Mouse (Mus musculus): ENCODE measurements around the gene Cdyl. TPM values are rescaled to one million over a fixed set of nuclear protein-coding genes. Genes with fewer than 3 reads are reported as not detected.

Cdyl gene
- polyA plus RNA-seq (2016; fragmentation: Nextera tagmentation; extraction: Ambion mirVana): 16.4 and 18.8 TPM in 2 replicates

GRCm38 (mm10) chr13:35659406-35659985, at the start of gene Cdyl:
TSS of gene Cdyl (plus strand) at chr13:35659833.
- Histone ChIP-seq H3K4me3 (no peak within 1 kb of the TSS), H3K4me1 (no peaks in the 10 kb centered on the region), H3K36me3 (no peaks in the 10 kb centered on the region), H3K9me3 (no peaks in the 10 kb centered on the region), H3K27ac (no peak within 1 kb of the TSS), H3K9ac (no peak within 1 kb of the TSS), H3K4me2 (replicated peaks) (no peak within 1 kb of the TSS), H3K27me3 (no peaks in the 10 kb centered on the region)
- 66% methylated on average over 4 of the region's 4 CpGs for WGBS
- no peak for ATAC-seq (ENCODE audit: insufficient number of reproducible peaks, insufficient read depth, low FRiP score, low TSS enrichment)

GRCm38 (mm10) chr13:35610718-35611117, 48.9 kb upstream of the Cdyl start:
- H3K27me3 ChIP-seq: no peaks in the 10 kb centered on the region
- no peak overlapping the region for H3K9ac ChIP-seq
- H3K27ac ChIP-seq: no peak overlapping the region
- no peaks in the 10 kb centered on the region for H3K4me1 ChIP-seq
- H3K36me3 ChIP-seq: no peaks in the 10 kb centered on the region
- H3K4me2 ChIP-seq (replicated peaks): no peak overlapping the region
- H3K4me3 ChIP-seq: no peak overlapping the region
- no peak for ATAC-seq (ENCODE audit: insufficient number of reproducible peaks, insufficient read depth, low FRiP score, low TSS enrichment)
- no peaks in the 10 kb centered on the region for H3K9me3 ChIP-seq

GRCm38 (mm10) chr13:35612506-35612905, 47.1 kb upstream of the Cdyl start:
- no peak overlapping the region for H3K4me3 ChIP-seq
- no peaks in the 10 kb centered on the region for H3K4me1 ChIP-seq
- no peaks in the 10 kb centered on the region for H3K27me3 ChIP-seq
- no peaks in the 10 kb centered on the region for H3K36me3 ChIP-seq
- H3K9me3 ChIP-seq: no peaks in the 10 kb centered on the region
- no peak overlapping the region for H3K9ac ChIP-seq
- WGBS: 81% methylated on average over 1 of the region's 1 CpGs
- no peak overlapping the region for H3K4me2 ChIP-seq (replicated peaks)
- H3K27ac ChIP-seq: no peak overlapping the region
- no peak for ATAC-seq (ENCODE audit: insufficient number of reproducible peaks, insufficient read depth, low FRiP score, low TSS enrichment)

- ATAC-seq (ENCODE audit: insufficient number of reproducible peaks, insufficient read depth, low FRiP score, low TSS enrichment): no peak
- no peak overlapping the region for H3K27ac ChIP-seq
- WGBS: 76% methylated on average over 4 of the region's 4 CpGs
- no peaks in the 10 kb centered on the region for H3K9me3 ChIP-seq
- H3K27me3 ChIP-seq: no peaks in the 10 kb centered on the region
- H3K36me3 ChIP-seq: no peaks in the 10 kb centered on the region
- H3K9ac ChIP-seq: no peak overlapping the region
- H3K4me2 ChIP-seq (replicated peaks): no peak overlapping the region
- H3K4me1 ChIP-seq: no peaks in the 10 kb centered on the region
- no peak overlapping the region for H3K4me3 ChIP-seq
These were observed 44.7 kb upstream of the Cdyl start for GRCm38 (mm10) chr13:35614832-35615479.

GRCm38 (mm10) chr13:35616524-35617099, 43.0 kb upstream of the Cdyl start:
- Histone ChIP-seq H3K36me3 (no peaks in the 10 kb centered on the region), H3K4me1 (no peaks in the 10 kb centered on the region), H3K27ac (no peak overlapping the region), H3K27me3 (no peaks in the 10 kb centered on the region), H3K4me2 (replicated peaks) (no peak overlapping the region), H3K4me3 (no peak overlapping the region), H3K9me3 (no peaks in the 10 kb centered on the region), H3K9ac (no peak overlapping the region)
- no peak for ATAC-seq (ENCODE audit: insufficient number of reproducible peaks, insufficient read depth, low FRiP score, low TSS enrichment)
- 72% methylated on average over 4 of the region's 4 CpGs for WGBS

GRCm38 (mm10) chr13:35619356-35619755, 40.3 kb upstream of the Cdyl start:
- Histone ChIP-seq H3K4me3 (no peak overlapping the region), H3K4me1 (no peaks in the 10 kb centered on the region), H3K27me3 (no peaks in the 10 kb centered on the region), H3K36me3 (no peaks in the 10 kb centered on the region), H3K27ac (no peak overlapping the region), H3K4me2 (replicated peaks) (no peak overlapping the region), H3K9me3 (no peaks in the 10 kb centered on the region), H3K9ac (no peak overlapping the region)
- 83% methylated on average over 2 of the region's 2 CpGs for WGBS
- no peak for ATAC-seq (ENCODE audit: insufficient number of reproducible peaks, insufficient read depth, low FRiP score, low TSS enrichment)

GRCm38 (mm10) chr13:35620756-35621155, 38.9 kb upstream of the Cdyl start:
- Histone ChIP-seq H3K27ac (no peak overlapping the region), H3K4me3 (no peak overlapping the region), H3K9ac (no peak overlapping the region), H3K4me2 (replicated peaks) (no peak overlapping the region), H3K9me3 (no peaks in the 10 kb centered on the region), H3K4me1 (no peaks in the 10 kb centered on the region), H3K36me3 (no peaks in the 10 kb centered on the region), H3K27me3 (no peaks in the 10 kb centered on the region)
- ATAC-seq (ENCODE audit: insufficient number of reproducible peaks, insufficient read depth, low FRiP score, low TSS enrichment): no peak
- 64% methylated on average over 1 of the region's 1 CpGs for WGBS

GRCm38 (mm10) chr13:35624831-35625230, 34.8 kb upstream of the Cdyl start:
- Histone ChIP-seq H3K36me3 (no peaks in the 10 kb centered on the region), H3K27me3 (no peaks in the 10 kb centered on the region), H3K4me2 (replicated peaks) (no peak overlapping the region), H3K9ac (no peak overlapping the region), H3K4me3 (no peak overlapping the region), H3K27ac (no peak overlapping the region), H3K9me3 (no peaks in the 10 kb centered on the region), H3K4me1 (no peaks in the 10 kb centered on the region)
- 86% methylated on average over 3 of the region's 3 CpGs for WGBS
- no peak for ATAC-seq (ENCODE audit: insufficient number of reproducible peaks, insufficient read depth, low FRiP score, low TSS enrichment)

GRCm38 (mm10) chr13:35625556-35625955, 34.1 kb upstream of the Cdyl start:
- no peak overlapping the region for H3K27ac ChIP-seq
- no peak for ATAC-seq (ENCODE audit: insufficient number of reproducible peaks, insufficient read depth, low FRiP score, low TSS enrichment)
- H3K36me3 ChIP-seq: no peaks in the 10 kb centered on the region
- H3K4me2 ChIP-seq (replicated peaks): no peak overlapping the region
- no peaks in the 10 kb centered on the region for H3K27me3 ChIP-seq
- H3K9me3 ChIP-seq: no peaks in the 10 kb centered on the region
- no peak overlapping the region for H3K4me3 ChIP-seq
- H3K9ac ChIP-seq: no peak overlapping the region
- H3K4me1 ChIP-seq: no peaks in the 10 kb centered on the region
- WGBS: 72% methylated on average over 3 of the region's 3 CpGs

GRCm38 (mm10) chr13:35627319-35627718, 32.3 kb upstream of the Cdyl start:
- Histone ChIP-seq H3K9me3 (no peaks in the 10 kb centered on the region), H3K4me1 (no peaks in the 10 kb centered on the region), H3K4me2 (replicated peaks) (no peak overlapping the region), H3K36me3 (no peaks in the 10 kb centered on the region), H3K9ac (no peak overlapping the region), H3K27me3 (no peaks in the 10 kb centered on the region), H3K27ac (no peak overlapping the region), H3K4me3 (no peak overlapping the region)
- WGBS: 81% methylated on average over 1 of the region's 1 CpGs
- no peak for ATAC-seq (ENCODE audit: insufficient number of reproducible peaks, insufficient read depth, low FRiP score, low TSS enrichment)

GRCm38 (mm10) chr13:35647132-35647823, 12.4 kb upstream of the Cdyl start:
- Histone ChIP-seq H3K36me3 (no peaks in the 10 kb centered on the region), H3K4me1 (no peaks in the 10 kb centered on the region), H3K27ac (no peak overlapping the region), H3K4me2 (replicated peaks) (no peak overlapping the region), H3K9ac (no peak overlapping the region), H3K4me3 (no peak overlapping the region), H3K9me3 (no peaks in the 10 kb centered on the region), H3K27me3 (no peaks in the 10 kb centered on the region)
- 54% methylated on average over 1 of the region's 1 CpGs for whole genome bisulfite sequencing
- ATAC-seq (ENCODE audit: insufficient number of reproducible peaks, insufficient read depth, low FRiP score, low TSS enrichment): no peak
